Mouse (Mus musculus) gastrocnemius, adult 2 months (tissue): ENCODE measurements around the gene Adcy2. TPM values are rescaled to one million over a fixed set of nuclear protein-coding genes. Genes with fewer than 3 reads are reported as not detected.

ENCODE experiments used
- DNase-seq: peaks from one replicate; pipeline ENCODE4 v3.0.0; 2022
- H3K27ac ChIP-seq: fragments of 200-600 bp; 2 replicates; pipeline ENCODE4 v1.8.1; 2022; ENCODE audit warnings: mild to moderate bottlenecking
- H3K4me3 ChIP-seq: fragments of 200-600 bp; 2 replicates; pipeline ENCODE4 v1.8.1; 2022; ENCODE audit warnings: mild to moderate bottlenecking, moderate library complexity
- CTCF ChIP-seq: fragments of 200-600 bp; IDR thresholded peaks from 2 replicates; pipeline ENCODE4 v1.8.1; 2022; ENCODE audit warnings: antibody characterized with exemption, mild to moderate bottlenecking, moderate library complexity
- intact Hi-C: fragments of 180-260 bp; cut with DNase I; formaldehyde crosslinking; loops from one replicate; pipeline ENCODE4 v1.15.1; 2025
- total RNA-seq, 2 experiments: library from RNA; stranded (reverse); gene quantifications; 2 replicates each; pipeline ENCODE4 v1.2.3; 2021

Gene Adcy2
- total RNA-seq, 2 experiments from 2014 or later: 37.7 to 44.8 TPM

DNA sequence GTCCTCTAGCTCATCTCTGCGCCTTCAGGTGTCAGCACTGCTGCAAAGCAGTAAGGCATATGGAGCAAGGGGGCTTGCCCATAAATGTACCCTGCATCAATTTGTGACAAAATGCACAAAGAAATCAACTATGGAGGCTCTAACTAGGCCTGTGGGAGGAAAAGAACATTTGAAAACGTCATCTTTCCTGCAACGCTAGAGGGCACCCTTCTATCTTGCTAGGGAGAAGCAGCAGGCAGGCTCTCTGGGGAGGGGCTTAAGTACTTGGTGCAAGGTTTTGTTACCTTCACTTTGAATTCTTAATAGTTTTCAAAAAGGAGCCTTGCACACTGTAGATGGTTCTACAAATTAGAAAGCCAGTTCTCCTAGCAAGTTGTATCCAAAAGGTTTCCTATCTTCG lies 2.8 kb upstream of the Adcy2 start:
- H3K27ac ChIP-seq: no peak overlapping the region
- TF ChIP-seq CTCF: peak; percentile 76

DNA sequence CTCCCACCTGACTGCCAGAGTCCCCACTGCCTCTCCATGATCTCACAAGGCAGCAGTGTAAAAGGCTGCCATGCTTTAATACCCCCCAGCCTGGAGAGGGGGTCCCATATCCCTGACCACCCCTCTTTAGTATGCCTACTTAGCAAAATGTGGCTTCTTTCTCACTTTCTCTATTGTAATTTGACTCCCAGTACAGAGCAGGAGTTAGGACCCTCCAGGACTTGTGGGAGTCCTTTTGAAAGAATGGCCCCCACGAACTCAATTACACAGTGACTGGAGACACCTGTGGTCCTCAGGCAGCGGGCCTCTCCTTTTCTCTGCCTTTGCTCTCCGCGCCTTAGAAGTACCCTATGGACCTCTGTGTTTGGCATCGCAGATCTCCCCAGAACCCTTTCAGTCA lies 485 bp upstream of the Adcy2 start:
- intact Hi-C loops: loop anchor here (2.0 to 10.0 kb wide), 6 partner anchors 55 to 461 kb away; partner anchors contain the start of genes Fastkd3 and Mtrr
- peak overlapping the region; percentile 61 for H3K27ac ChIP-seq
- no peak for DNase-seq
- TF ChIP-seq CTCF: no peak
- peak overlapping the region; percentile 88 for H3K4me3 ChIP-seq

More for the DNA sequence above, 2.8 kb upstream of the Adcy2 start:
- no peak overlapping the region for H3K4me3 ChIP-seq
- DNase-seq: no peak
- intact Hi-C loops: loop anchor here (10.0 kb wide), 2 partner anchors 277 to 417 kb away; partner anchors contain the start of genes Fastkd3 and Mtrr

DNA sequence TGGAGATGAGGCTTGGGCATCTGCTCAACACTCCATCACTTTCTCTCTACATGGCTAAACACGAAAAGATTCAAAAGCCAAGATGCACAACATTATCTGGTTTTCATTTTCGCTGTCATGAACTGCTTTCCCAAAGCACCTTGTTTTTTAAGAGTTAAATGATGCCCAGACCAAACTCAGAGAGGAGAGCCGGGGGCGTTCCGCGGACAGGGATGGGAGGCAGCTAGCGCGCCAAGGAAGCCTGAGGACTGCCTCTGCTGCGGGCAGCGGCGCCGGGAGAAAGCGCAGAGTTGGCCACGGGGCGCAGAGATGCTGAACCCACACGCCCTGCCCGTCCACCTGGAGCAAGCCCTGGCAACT lies 803 bp downstream of the Adcy2 start:
- TF ChIP-seq CTCF: no peak
- peak overlapping the region; percentile 88 for H3K27ac ChIP-seq
- no peak for DNase-seq
- H3K4me3 ChIP-seq: peak overlapping the region; percentile 88
- intact Hi-C loops: loop anchor here (1.0 to 5.0 kb wide), 4 partner anchors 39 to 204 kb away; no protein-coding TSS in a partner anchor

DNA sequence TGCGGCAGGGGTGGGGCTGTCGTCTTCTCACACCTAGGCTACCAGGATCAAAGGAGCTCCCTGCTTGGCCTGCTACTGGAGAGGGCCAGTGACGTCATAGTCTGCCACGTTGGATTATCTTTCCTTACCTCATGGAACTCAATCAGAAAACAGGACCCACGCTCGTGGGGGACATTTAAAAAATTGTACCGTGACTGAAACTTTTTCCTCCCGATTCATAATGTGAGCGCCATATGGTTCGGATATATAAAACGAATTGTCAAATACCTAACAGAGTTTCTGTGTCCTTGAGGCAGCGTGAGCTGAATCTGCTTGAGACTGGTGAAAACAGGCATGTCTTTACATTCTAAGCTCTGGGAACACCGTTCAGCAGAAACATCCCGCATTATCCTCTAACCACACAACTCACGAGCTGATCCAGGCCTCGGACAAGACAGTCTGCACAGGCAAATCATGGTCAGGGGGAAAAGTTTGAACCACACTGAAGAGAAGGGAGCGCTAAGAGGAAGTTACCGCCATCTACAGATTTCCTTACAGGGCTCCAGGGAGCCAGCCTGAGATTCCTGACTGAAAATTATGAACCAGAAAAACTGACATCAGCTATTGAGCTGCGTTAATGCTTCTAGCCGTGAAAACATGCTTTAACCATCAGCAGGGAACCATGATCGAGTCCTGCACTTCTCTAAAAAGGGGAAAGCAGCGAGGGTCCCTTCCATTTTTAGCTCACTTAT lies 1.4 kb downstream of the Adcy2 start:
- peak overlapping the region; percentile 88 for H3K27ac ChIP-seq
- TF ChIP-seq CTCF: no peak
- peak; percentile 73 for DNase-seq
- peak overlapping the region; percentile 88 for H3K4me3 ChIP-seq
- intact Hi-C loops: loop anchor here (1.0 to 5.0 kb wide), 4 partner anchors 39 to 203 kb away; no protein-coding TSS in a partner anchor

DNA sequence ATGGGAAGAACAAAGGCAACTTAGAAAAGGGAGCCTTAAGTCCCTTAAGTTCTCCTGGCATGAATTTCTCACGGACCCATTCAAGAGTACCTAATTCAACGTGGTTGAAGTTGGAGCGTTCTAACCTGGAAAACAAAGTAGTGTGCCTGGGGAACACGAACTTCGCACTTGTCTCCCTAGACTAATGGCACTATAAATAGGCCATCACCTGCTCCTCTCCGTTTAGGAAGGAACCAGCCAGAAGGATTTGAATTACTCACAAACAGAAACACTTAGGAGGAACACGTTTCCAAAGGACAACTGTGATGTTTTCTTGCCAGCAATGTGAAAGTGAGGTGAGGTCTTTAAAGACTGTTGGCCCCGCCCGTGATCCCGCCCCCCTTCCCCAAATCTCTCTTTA lies 2.0 kb downstream of the Adcy2 start:
- Histone ChIP-seq H3K4me3 (peak overlapping the region; percentile 88), H3K27ac (peak overlapping the region; percentile 88)
- no peak for TF ChIP-seq CTCF
- intact Hi-C loops: loop anchor here (5.0 kb wide), 1 partner anchor 70 kb away; no protein-coding TSS in a partner anchor
- DNase-seq: no peak

DNA sequence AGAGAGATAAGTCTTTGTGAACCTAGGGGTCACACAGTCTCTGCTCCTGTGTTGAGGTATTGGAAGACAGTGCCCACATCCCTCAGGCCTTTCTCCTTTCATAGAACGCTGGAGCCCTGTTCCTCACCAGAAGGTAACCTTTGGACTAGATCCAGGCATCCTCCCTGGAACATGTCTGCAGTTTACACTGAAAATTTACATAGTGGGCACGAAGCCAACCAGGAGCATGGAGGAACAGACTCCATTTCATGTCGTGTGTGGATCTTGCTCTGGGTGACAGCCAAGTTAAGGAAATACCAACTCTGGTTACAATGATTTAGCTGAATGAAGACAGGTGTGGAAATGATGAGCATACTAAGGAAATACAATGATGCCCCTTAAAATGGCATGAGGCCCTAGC lies 2.7 kb downstream of the Adcy2 start:
- DNase-seq: no peak
- TF ChIP-seq CTCF: no peak
- H3K4me3 ChIP-seq: peak overlapping the region; percentile 29; the same call in 1 of the 2 replicates
- intact Hi-C loops: loop anchor here (5.0 kb wide), 1 partner anchor 69 kb away; no protein-coding TSS in a partner anchor
- peak overlapping the region; percentile 88 for H3K27ac ChIP-seq

DNA sequence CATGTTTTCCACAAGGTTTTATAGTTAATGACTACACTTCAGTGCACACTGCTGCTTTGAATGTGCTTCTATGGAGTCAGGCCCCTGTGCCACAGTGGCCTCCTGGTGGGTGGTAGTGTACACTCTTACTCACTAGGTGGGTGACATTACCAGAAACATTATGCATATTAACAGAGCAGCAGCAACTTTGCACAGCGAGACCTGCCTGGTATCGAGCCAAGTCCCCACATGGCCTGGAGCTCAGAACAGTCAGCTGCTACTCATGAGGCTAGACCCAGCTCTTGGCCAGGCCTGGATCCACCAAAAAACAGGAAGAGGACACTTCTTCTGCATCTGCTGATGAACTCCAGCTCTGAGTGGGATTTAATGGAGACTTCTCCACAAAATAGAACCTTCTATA lies 13.6 kb downstream of the Adcy2 start:
- DNase-seq: peak; percentile 59
- no peak overlapping the region for H3K4me3 ChIP-seq
- no peak for TF ChIP-seq CTCF
- peak overlapping the region; percentile 21; the same call in 1 of the 2 replicates for H3K27ac ChIP-seq
- intact Hi-C loops: no loop called here

DNA sequence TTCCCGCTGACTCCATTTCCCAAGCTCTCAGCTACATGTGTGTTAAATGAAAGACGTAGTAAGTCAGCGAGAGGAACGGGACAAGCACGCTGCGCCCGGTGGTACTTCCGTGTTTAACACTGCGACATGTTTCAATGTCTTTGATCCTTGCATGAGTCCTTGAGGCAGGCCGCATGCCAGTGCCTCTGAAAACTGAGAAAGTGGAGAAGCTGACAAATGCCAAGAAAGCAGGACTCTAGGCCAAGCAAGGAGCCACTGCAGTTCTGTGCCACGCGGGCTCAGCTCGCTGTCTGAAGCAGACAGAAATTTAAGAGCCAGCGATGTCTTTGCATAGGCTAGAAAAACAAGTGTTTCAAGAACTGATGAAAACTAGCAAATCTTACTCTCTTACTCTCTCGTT lies 15.3 kb downstream of the Adcy2 start:
- TF ChIP-seq CTCF: no peak
- intact Hi-C loops: no loop called here
- Histone ChIP-seq H3K4me3 (peak overlapping the region; percentile 63), H3K27ac (peak overlapping the region; percentile 90)
- peak; percentile 79 for DNase-seq

DNA sequence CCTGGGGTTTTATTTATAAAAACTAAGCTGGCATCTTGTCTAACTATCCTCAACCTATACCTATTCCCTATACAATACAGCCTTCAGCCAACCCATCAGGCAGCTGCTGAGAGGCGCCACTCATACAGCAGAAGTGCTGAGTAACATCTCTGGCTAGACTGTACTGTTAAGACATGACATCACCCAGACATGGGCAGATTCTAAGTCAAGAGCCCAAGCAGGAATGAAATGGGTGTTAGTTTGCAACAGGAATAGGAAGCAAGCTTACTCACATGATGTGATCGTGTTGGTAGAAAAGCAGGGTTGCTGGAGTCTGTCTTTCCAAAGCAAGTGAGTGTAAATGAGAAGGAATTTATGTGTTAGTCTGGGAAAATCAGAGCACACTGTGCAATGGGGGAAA lies 18.3 kb downstream of the Adcy2 start:
- intact Hi-C loops: no loop called here
- TF ChIP-seq CTCF: no peak
- H3K4me3 ChIP-seq: no peak overlapping the region

DNA sequence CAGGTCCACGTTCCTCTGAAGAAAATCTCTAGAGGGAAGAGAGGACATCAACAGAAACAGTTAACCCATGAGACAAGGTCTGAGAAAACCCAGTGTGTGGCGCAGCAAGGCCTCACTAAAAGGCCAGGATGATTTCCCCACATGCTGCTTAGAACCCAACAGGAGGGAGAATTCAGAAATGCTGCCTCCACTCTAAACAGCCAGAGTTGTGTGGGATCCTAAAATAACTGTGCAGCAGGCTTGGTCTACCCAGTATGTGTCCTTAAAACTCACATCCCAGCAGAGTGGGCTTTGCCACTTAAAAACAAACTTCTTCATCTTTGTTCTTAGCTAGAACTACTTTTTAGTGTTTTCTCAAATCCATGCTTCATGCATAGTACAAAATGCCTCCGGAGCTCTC lies 26.2 kb downstream of the Adcy2 start:
- intact Hi-C loops: no loop called here
- DNase-seq: no peak
- TF ChIP-seq CTCF: no peak
- H3K27ac ChIP-seq: no peak overlapping the region
- no peak overlapping the region for H3K4me3 ChIP-seq

More for the DNA sequence above, 18.3 kb downstream of the Adcy2 start:
- H3K27ac ChIP-seq: peak overlapping the region; percentile 38; the same call in 1 of the 2 replicates
- DNase-seq: no peak

DNA sequence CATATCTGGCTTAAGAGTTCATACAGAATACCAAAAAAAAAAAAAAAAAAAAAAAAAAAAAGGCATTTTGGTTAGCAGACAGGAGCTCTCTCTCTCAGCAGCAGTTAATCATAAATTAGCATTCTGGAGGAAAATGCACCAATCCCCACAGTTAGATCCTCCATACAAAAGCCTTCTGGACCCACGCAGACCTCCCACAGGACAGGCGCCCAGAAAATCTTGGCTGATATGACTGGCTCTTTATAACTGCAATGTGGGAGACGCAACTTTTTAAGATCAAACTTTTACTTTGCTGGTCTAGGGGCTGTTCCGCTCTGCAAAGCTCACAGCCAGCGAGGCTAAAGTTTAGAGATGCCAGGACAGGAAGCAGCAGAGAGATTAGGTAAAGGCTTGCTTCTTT lies 37.8 kb downstream of the Adcy2 start:
- TF ChIP-seq CTCF: no peak
- intact Hi-C loops: no loop called here
- no peak for DNase-seq
- Histone ChIP-seq H3K27ac (peak overlapping the region; percentile 91), H3K4me3 (no peak overlapping the region)

DNA sequence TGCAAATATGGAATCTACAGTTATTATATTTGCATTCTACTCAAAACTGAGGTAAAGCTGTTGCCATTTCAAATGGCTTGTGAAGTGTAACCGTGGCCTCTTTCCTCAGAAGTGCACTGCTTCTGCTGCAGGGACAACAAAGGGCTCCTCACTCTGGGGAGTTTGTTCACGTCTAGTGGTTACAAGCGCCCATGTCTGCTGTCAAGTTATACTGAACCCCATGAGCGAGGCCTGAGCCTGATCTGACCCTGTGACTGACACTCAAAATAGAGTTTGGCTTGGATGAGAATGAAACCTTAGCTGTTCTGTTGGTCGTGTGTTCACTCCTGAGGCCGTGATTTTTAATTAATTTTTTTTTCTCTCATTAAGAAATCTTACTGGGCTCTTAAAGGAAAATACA lies 38.8 kb downstream of the Adcy2 start:
- no peak for TF ChIP-seq CTCF
- peak; percentile 46 for DNase-seq
- intact Hi-C loops: no loop called here
- H3K4me3 ChIP-seq: no peak overlapping the region
- H3K27ac ChIP-seq: peak overlapping the region; percentile 91

DNA sequence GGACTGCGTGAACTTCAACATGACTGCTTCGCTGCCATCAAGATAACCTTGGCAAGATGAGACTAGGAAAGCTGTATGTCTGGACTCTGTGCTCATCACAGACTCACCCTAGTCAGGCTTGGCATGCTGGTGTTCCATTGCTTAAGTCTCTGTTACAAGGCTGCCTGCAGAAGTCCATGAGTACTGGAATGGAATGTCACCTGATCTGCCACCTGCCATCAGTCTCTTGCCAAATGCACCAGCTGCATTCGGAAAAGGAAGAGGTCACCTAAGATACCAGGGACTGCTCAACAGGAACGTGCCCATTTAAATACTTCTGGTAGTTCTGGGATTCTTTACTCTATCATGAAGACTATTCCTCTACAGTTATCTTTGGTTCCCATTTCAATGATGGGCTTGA lies 39.9 kb downstream of the Adcy2 start:
- peak; percentile 80 for DNase-seq
- intact Hi-C loops: loop anchor here (1.0 kb wide), 1 partner anchor 39 kb away; no protein-coding TSS in a partner anchor

More for the DNA sequence above, 39.9 kb downstream of the Adcy2 start:
- H3K4me3 ChIP-seq: no peak overlapping the region; the same call in 1 of the 2 replicates
- H3K27ac ChIP-seq: peak overlapping the region; percentile 91
- no peak for TF ChIP-seq CTCF
